Mouse (Mus musculus) brain, embryonic 14.5 days (tissue): Measurements from ENCODE around the gene Fam171a1. TPM values are rescaled to one million over a fixed set of nuclear protein-coding genes. Genes with fewer than 3 reads are reported as not detected.

ENCODE experiments used
- DNase-seq: peaks from one replicate; pipeline ENCODE4 v3.0.0-alpha.2; 2011; ENCODE audit warnings: low read depth
- CTCF ChIP-seq: fragments of 200-500 bp; IDR thresholded peaks from 2 replicates; pipeline ENCODE4 v1.5.1; 2012; ENCODE audit warnings: inconsistent platforms, mild to moderate bottlenecking, moderate library complexity, borderline replicate concordance; ENCODE audit not compliant: insufficient read depth, insufficient read length; ENCODE audit errors: extremely low read depth
- POLR2A ChIP-seq: fragments of 200-500 bp; IDR thresholded peaks from 2 replicates; pipeline ENCODE4 v1.6.1; 2012; ENCODE audit warnings: mild to moderate bottlenecking, inconsistent platforms, borderline replicate concordance; ENCODE audit not compliant: poor library complexity, insufficient read depth, insufficient read length, severe bottlenecking; ENCODE audit errors: extremely low read depth
- polyA plus RNA-seq: library from polyadenylated mRNA; depleted of rRNA; stranded (reverse); fragments of >200 nt; gene quantifications from 2 replicates; pipeline ENCODE4 v1.2.3, GENCODE M21; 2012

Fam171a1 gene
- polyA plus RNA-seq, 1 experiment = 59.7 TPM

DNA sequence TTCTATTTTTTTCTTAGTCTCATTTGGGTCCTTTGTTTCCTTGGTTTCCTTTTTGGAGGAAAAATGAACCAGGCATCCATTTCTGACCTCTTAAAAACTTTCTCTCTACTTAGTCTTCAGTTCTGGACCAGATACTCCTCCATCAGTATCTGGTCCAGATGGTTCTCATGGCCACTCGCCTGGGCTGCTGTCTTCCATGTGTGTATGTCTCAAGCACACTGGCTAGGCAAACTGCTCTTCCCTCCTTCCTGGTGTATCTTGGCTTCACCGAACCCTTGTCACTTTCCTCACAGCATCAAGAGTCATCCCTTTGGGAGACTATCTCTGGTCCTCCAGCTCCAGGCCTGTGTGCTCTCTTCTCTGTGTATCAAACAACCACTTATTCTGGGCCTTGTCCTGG lies 25.0 kb downstream of the Fam171a1 start:
- TF ChIP-seq CTCF (no peak), POLR2A (no peak)
- DNase-seq = no peak

DNA sequence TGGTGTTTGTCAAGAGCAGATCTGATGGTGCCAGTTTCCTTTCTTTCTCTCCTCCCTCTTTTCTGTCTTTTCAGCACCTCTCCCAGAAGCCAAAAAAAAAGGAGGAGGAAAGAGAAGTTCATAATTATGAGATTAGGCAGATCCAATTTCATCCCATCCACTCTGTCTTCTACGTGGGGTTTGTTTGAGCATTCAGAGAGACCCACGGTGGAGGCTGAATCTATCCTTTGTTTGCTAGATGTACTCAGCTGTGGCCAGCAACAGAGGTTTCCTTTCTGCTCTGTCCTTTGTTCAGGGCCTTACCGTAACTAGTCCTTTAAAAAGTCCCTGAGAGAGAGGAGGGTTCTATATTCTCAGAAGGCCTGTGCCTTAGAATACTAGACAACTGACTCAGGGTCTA lies 25.6 kb downstream of the Fam171a1 start:
- no peak for DNase-seq
- TF ChIP-seq POLR2A (no peak), CTCF (no peak)

DNA sequence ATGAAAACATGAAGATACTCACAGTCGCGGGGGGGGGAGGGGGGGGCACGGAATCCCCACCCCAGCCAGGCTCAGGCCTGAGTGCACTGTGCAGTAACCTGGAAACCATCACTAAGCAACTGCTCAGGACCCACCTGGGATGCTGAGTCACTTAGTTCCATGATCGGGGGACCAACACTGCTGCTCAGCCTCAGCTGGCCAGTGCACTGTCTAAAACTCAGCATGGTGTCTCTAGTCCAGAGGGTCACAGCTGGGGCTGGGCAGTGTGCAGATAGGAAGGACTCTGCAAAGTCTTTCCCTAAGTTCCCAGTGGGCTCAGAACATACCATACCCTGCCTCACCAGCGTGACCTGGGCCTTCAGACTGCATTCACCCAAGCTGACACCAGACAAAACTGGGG lies 26.6 kb downstream of the Fam171a1 start:
- DNase-seq = no peak
- TF ChIP-seq POLR2A (no peak), CTCF (no peak)

DNA sequence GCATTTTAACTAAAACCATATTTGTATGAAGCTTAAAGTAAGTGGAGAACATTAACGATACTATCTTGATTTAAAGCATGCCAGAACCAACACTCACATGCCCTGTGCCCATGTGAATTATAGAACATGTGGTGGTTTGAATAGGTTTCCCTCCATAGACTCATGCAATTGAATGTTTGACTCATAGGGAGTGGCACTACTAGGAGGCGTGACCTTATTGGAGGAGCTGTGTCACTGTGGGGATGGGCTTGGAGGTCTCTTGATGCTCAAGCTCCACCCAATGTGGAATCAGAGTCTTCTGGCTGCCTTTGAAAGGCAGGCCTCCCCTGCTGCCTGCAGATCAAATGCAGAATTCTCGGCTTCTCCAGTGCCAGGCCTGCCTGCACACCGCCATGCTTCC lies 27.8 kb downstream of the Fam171a1 start:
- TF ChIP-seq CTCF (no peak), POLR2A (no peak)
- no peak for DNase-seq

DNA sequence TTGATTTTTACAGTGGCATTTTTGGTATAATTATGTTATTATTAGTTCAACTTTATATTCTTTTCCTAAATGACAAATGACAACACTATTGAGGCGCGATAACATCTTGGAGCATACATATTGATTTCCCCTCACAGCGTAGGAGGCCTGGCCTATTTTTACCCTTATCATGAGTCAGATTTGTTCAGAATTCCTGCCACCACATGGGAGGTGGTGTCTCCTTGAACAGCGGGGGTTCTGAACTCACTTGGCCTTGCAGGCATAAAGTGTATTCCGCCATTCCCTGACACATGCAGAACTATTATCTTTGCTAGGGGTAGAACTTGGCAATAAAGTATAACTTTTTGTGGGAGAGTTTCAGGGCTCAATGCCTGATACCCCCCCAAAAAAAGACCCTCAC lies 30.3 kb downstream of the Fam171a1 start:
- TF ChIP-seq POLR2A (no peak), CTCF (no peak)
- no peak for DNase-seq

DNA sequence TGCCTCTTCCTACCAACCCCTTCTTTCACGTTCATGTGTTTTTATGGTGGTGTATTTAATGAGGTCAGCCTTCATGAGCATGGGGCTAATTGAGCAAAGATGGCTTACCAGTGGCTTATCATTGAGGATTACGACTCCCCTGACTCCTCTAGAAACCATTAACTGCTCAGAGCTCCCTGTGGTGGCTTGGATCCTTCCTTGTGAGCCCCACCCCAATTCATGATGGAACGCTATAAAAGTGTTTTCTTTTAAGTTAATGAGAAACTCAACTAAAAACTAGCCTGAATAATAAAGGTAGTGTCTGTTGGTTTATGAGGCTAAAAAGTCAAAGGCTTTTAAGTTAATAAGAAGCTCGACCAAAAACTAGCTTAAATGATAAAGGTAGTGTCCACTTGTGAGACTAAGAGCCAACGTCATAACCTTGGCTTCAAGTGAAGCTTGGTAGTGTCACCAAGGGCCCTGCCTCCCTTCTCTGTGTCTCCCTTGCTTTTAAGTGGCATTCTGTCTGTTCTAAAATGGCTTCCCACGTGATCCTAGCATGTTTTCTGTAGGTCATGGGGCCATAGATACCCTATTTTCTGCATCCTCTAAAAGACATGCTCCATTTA lies 33.6 kb downstream of the Fam171a1 start:
- TF ChIP-seq POLR2A (no peak), CTCF (no peak)
- no peak for DNase-seq

DNA sequence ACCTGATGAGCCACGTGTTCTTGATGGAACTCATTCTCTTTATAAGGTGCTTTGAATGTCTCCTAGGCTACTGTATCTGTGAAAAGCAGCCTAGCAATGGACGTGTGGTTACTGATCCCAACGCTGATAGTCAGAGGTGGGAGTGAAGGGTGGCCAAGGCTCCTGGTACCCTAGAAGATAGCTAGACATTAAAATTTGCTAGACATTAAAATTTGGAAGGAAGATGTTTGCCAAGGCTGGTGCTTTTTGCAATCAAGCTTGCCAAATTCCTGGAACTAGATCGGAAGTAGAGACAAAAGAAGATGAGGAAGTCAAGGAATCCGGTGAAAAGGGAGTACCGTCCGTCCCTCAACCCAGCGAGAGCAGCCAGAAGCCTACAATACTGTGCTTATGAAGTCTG lies 34.7 kb downstream of the Fam171a1 start:
- no peak for DNase-seq
- TF ChIP-seq POLR2A = no peak
- no peak for TF ChIP-seq CTCF

DNA sequence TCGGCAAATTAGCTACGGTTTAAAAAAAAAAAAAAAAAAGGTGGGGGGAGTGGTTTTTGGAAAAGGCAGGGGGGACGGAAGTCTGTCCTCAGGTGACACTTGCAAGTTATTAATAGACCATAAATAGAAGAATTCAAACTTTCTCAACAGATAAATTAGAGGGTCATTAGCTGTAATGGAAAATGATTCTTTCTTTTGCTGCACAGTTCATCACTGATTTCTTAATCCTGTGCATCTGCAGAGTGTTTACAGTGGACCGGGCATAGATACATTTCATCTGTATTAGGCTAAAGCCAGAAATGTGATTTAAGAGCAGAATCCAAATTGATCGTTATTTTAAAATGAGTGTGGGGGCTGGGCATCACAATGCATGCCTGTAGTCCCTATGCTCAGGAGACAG lies 36.3 kb downstream of the Fam171a1 start:
- DNase-seq = no peak
- TF ChIP-seq POLR2A (no peak), CTCF (no peak)

DNA sequence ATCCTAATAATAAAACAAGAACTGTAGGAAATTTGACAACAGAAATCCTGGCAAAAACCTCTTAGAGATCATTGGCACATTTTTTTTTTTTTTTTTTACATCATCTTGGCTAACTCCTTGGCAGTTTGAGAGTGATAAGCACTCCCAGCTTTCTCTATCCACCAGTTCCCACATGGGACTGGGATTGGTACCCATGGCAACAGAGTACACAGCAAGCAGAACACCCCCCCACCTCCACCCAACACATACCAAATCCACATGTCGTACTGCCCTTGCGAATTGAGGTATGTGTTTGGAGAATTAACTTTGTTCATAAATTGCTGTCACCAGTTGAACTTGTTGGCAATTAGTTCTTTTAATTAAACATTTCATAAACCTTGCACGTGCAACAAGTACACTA lies 37.3 kb downstream of the Fam171a1 start:
- DNase-seq = peak; percentile 48
- TF ChIP-seq CTCF = no peak
- no peak for TF ChIP-seq POLR2A

DNA sequence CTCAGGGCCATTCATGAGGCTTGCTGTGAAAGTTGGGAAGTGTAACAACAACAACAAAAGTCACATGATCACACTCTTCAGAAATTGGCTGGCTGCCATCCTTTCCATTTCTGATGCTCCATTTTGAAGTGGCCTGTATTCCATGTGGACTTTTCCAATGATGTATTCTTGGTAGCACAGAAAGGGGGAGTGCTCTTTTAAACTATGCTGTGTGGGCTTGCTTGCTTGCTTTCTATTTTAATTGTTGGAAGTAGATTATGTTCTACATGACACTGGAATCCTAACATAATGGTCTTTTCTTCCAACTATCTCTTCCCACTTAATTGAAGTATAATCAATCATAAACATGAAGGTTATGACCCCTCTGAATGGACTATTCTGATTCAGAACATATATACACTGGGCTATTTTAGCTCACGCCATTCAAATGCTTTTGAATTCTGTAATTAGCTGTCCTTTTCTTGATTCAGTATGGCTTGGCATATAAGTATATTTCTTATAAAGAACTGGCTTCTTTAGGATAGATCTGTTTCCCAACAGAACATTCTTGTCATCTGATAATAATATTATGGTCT lies 40.2 kb downstream of the Fam171a1 start:
- no peak for TF ChIP-seq POLR2A
- TF ChIP-seq CTCF = no peak
- DNase-seq = no peak

DNA sequence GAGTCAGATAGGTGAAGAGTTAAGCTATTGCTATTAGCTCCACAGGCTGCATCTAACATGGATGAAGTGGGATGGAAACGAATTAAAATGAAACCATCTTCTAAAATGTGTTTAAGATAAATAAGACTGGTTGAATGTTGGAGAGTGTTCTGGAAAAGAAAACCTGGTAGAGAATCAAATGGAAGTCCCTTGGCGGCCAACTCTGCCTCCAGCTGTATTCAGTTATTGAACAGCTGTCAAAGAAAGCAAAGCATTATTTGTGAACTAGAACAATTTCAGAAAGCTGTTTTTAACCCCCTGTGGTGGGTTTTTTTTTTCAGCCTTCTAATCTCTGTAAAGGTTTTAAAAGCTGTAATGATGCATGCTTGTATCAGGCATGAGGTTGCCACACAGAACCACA lies 41.0 kb downstream of the Fam171a1 start:
- no peak for DNase-seq
- TF ChIP-seq CTCF = no peak
- TF ChIP-seq POLR2A = no peak

DNA sequence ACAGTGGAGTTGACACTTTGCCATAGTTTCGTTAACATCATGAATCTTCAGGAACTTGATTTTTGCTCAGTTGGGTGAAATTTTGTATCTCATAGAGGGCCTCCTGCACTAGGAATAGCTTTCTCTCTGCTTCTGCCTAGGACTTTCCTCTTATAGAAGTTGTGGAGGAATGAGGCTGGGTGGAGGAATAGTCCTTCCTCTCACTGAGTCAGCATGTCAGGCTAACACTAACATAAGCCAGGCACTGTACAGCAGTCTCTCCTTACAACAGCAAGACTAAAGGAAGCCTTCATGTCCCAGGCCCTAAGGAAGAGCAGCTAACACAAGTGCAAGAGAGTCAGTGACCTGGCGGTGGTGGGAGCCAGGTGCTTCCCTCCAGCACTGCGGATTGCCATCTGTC lies 43.0 kb downstream of the Fam171a1 start:
- no peak for DNase-seq
- TF ChIP-seq CTCF (no peak), POLR2A (no peak)
